Mouse (Mus musculus): Measurements from ENCODE around the gene Ildr2. TPM values are rescaled to one million over a fixed set of nuclear protein-coding genes. Genes with fewer than 3 reads are reported as not detected.

Gene Ildr2
- total and polyA plus RNA-seq, 2 experiments from 2014 or later, result 7.1 to 31.3 TPM

DNA sequence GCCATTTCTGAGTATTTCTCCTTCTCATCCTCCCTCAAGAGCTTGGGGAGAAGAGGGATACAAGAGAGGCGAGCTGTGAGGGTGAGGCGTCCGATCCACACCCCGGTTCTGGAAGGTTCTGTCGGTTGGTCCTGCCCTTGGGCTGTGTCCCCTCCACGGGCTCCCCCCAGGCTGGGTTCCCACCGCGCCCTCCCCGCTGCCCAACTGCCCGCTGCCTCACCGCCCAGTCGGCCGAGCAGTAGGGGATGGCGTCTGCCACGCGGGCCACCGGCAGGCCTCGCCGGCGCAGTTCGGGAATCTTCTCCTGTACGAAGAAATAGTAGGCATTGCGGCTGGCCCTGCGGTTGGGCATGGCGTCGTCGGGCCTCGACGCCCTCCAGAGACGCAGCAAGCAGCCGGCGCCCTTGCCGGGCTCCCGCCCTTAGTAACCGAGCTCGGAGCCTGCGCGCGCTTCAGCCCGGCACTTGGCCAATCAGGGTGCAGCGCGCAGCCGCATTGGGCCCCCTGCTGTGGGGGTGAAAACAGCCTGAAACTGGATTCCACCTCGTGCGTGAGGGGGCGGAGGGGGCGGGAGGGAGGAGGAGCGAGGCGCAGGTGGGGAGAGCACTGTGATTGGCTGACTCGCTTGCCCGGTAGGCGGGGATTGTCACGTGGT, 15.5 kb upstream of the Ildr2 start, which contains the start of gene Mael:
Mael (minus strand) TSS at position 433 of the 655 bp plus-strand sequence.
- WGBS, result 91% methylated on average over 53 of the region's 53 CpGs
- Histone ChIP-seq H3K27me3 (ENCODE audit: insufficient read depth, low read length) (no peaks in the 10 kb centered on the region), H3K27ac (ENCODE audit: low read depth, low read length) (no peak within 1 kb of the TSS), H3K36me3 (ENCODE audit: insufficient read depth, low read length) (no peaks in the 10 kb centered on the region), H3K4me1 (ENCODE audit: insufficient read depth, low read length) (no peaks in the 10 kb centered on the region), H3K9ac (replicated peaks; ENCODE audit: low read length, poor library complexity, severe bottlenecking) (no peak within 1 kb of the TSS), H3K9me3 (ENCODE audit: low read length) (no peaks in the 10 kb centered on the region), H3K4me2 (ENCODE audit: low read depth, low read length, poor library complexity, severe bottlenecking) (no peak within 1 kb of the TSS), H3K4me3 (ENCODE audit: low read depth, low read length) (no peak within 1 kb of the TSS)
- DNase-seq (ENCODE audit: low spot score) (no peak), ATAC-seq (ENCODE audit: low FRiP score) (no peak)
- TF ChIP-seq CTCF (IDR thresholded peaks at IDR 0.05), result no peak

DNA sequence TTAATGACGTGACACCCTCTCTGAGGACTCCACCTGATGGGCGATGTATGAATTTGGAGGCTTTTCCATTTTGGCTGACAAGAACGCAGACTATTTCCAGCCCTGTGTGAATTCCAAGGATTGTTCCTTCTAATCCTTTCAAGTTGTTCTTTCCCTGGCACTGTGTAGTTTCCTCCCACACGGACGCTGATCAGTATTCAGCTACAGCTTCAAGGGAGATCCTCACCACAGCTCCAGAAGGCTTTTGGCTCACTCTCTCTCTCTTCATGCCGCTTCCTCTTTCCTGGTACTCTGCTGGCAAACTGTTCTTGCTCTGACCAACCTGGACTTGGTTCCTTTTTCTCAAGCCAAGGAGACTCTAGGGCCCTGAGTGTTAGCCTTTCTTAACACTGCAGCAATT, 9.7 kb upstream of the Ildr2 start:
- 46% methylated on average over 6 of the region's 6 CpGs for WGBS
- Histone ChIP-seq H3K27ac (ENCODE audit: low read depth, low read length) (no peak overlapping the region), H3K9me3 (ENCODE audit: low read length) (no peaks in the 10 kb centered on the region), H3K4me2 (ENCODE audit: low read depth, low read length, poor library complexity, severe bottlenecking) (no peak overlapping the region), H3K4me1 (ENCODE audit: insufficient read depth, low read length) (no peaks in the 10 kb centered on the region), H3K4me3 (ENCODE audit: low read depth, low read length) (no peak overlapping the region), H3K9ac (replicated peaks; ENCODE audit: low read length, poor library complexity, severe bottlenecking) (no peak overlapping the region), H3K36me3 (ENCODE audit: insufficient read depth, low read length) (no peaks in the 10 kb centered on the region), H3K27me3 (ENCODE audit: insufficient read depth, low read length) (no peaks in the 10 kb centered on the region)
- ATAC-seq (ENCODE audit: low FRiP score), result peak; percentile 31; the same call in 1 of the 2 replicates
- no peak for TF ChIP-seq CTCF (IDR thresholded peaks at IDR 0.05)
- DNase-seq (ENCODE audit: low spot score), result peak; percentile 51

DNA sequence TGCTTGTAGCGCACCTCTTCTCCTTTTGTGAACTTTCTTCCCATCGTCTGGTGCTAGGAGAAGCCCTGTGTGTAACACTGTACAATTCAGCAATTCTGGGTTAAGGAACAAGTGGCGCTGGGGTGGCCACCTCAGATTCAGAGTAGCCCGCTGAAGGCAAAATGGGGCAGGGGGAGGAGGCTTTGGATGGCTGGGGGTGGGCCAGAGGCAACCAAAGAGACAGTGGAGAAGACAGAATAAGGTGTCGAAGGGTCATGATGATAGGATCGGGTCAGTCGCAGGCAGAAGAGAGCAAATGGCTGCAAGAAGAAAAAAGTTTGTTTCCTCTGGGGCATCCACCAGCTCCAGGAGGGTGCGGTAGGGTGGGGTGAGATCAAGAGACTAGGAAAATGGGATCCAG, 1.2 kb downstream of the Ildr2 start:
- Histone ChIP-seq H3K27me3 (ENCODE audit: insufficient read depth, low read length) (no peaks in the 10 kb centered on the region), H3K9ac (replicated peaks; ENCODE audit: low read length, poor library complexity, severe bottlenecking) (peak overlapping the region; percentile 47), H3K27ac (ENCODE audit: low read depth, low read length) (no peak overlapping the region), H3K36me3 (ENCODE audit: insufficient read depth, low read length) (no peaks in the 10 kb centered on the region), H3K9me3 (ENCODE audit: low read length) (no peaks in the 10 kb centered on the region), H3K4me2 (ENCODE audit: low read depth, low read length, poor library complexity, severe bottlenecking) (peak overlapping the region; percentile 88), H3K4me1 (ENCODE audit: insufficient read depth, low read length) (peaks cover 12% of the 10 kb centered on the region; the same call in 1 of the 2 replicates), H3K4me3 (ENCODE audit: low read depth, low read length) (peak overlapping the region; percentile 60)
- no peak for ATAC-seq (ENCODE audit: low FRiP score)
- DNase-seq (ENCODE audit: low spot score), result no peak
- TF ChIP-seq CTCF (IDR thresholded peaks at IDR 0.05), result no peak
- 15% methylated on average over 8 of the region's 8 CpGs for WGBS

DNA sequence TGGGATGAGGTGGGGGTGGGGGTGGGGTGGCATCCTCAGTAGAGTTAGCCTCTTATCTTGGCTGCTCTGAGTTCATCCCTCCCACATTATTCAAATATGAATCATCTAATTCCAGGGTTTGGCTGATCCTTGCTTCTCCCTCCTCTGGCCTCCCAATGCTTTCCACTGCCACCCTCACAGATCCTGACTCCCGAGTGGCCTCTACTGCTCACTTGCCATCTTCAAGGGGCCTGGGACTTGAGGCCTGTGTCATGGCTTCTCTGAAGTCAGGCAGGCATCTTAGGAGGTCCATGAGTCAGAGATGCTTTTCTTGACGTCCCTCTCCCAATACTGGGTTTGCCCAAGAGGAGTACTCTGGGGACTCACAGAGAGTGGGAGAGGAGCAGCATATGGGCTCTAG, 1.7 kb downstream of the Ildr2 start:
- Histone ChIP-seq H3K27ac (ENCODE audit: low read depth, low read length) (peak overlapping the region; percentile 47; the same call in 1 of the 2 replicates), H3K9ac (replicated peaks; ENCODE audit: low read length, poor library complexity, severe bottlenecking) (0 out of 2 replicates have a peak overlapping the region, but pooled peaks have one; percentile 56), H3K27me3 (ENCODE audit: insufficient read depth, low read length) (no peaks in the 10 kb centered on the region), H3K4me3 (ENCODE audit: low read depth, low read length) (peak overlapping the region; percentile 60), H3K9me3 (ENCODE audit: low read length) (no peaks in the 10 kb centered on the region), H3K36me3 (ENCODE audit: insufficient read depth, low read length) (no peaks in the 10 kb centered on the region), H3K4me2 (ENCODE audit: low read depth, low read length, poor library complexity, severe bottlenecking) (peak overlapping the region; percentile 88), H3K4me1 (ENCODE audit: insufficient read depth, low read length) (peaks cover 12% of the 10 kb centered on the region; the same call in 1 of the 2 replicates)
- DNase-seq (ENCODE audit: low spot score) (no peak), ATAC-seq (ENCODE audit: low FRiP score) (no peak)
- TF ChIP-seq CTCF (IDR thresholded peaks at IDR 0.05), result no peak
- 12% methylated on average over 2 of the region's 2 CpGs for WGBS

DNA sequence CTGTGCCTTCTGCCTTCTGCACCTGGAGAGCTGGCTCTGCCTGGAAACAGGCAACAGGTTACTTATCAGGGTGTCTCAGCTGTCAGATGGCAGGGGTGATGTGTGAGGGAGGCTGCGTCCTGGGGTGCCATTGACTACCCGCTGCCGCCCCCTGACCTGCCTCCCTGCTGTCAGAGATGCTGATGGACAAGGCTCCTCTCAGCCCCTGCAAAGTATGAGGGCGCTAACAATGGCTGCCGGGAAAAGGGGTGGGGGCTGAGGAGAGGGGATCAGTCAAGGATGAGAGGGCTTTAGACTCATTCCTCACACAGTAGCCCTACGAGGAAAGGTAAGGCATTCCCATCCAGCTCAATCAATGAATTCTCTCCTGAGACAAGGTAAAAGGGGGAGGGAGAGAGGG, 2.4 kb downstream of the Ildr2 start:
- no peaks in the 10 kb centered on the region for H3K9me3 ChIP-seq (ENCODE audit: low read length)
- DNase-seq (ENCODE audit: low spot score), result no peak
- ATAC-seq (ENCODE audit: low FRiP score), result peak; percentile 74
- H3K36me3 ChIP-seq (ENCODE audit: insufficient read depth, low read length), result no peaks in the 10 kb centered on the region
- peak overlapping the region; percentile 47 for H3K27ac ChIP-seq (ENCODE audit: low read depth, low read length)
- peak overlapping the region; percentile 88 for H3K4me2 ChIP-seq (ENCODE audit: low read depth, low read length, poor library complexity, severe bottlenecking)
- peak overlapping the region; percentile 56 for H3K9ac ChIP-seq (replicated peaks; ENCODE audit: low read length, poor library complexity, severe bottlenecking)
- 2% methylated on average over 6 of the region's 6 CpGs for WGBS
- peak overlapping the region; percentile 60 for H3K4me3 ChIP-seq (ENCODE audit: low read depth, low read length)
- no peaks in the 10 kb centered on the region for H3K27me3 ChIP-seq (ENCODE audit: insufficient read depth, low read length)
- no peak for TF ChIP-seq CTCF (IDR thresholded peaks at IDR 0.05)
- peaks cover 12% of the 10 kb centered on the region; the same call in 1 of the 2 replicates for H3K4me1 ChIP-seq (ENCODE audit: insufficient read depth, low read length)

DNA sequence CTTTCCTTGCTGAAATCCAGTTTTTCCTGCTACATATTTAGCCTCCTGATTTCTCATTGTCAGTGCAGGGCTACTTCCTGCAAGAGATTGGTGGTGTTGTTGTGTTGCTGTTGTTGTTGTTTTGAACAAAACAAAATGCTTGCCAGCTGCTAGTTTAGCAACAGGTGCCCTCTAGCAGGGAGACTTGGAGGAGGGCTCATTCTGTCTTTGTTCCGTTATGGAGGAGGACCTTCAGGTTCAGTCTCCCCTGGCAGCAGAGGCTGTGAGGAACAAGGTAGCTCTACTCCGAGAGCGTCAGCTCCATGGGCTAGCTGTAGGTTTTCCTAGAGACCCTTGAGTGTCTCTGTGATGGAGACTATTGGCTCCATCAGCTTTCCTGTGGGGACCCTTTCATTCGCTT, 3.0 kb downstream of the Ildr2 start:
- ATAC-seq (ENCODE audit: low FRiP score) (no peak), DNase-seq (ENCODE audit: low spot score) (no peak)
- no peak for TF ChIP-seq CTCF (IDR thresholded peaks at IDR 0.05)
- Histone ChIP-seq H3K9me3 (ENCODE audit: low read length) (no peaks in the 10 kb centered on the region), H3K27ac (ENCODE audit: low read depth, low read length) (peak overlapping the region; percentile 47; the same call in 1 of the 2 replicates), H3K9ac (replicated peaks; ENCODE audit: low read length, poor library complexity, severe bottlenecking) (peak overlapping the region; percentile 56), H3K4me2 (ENCODE audit: low read depth, low read length, poor library complexity, severe bottlenecking) (peak overlapping the region; percentile 88), H3K4me1 (ENCODE audit: insufficient read depth, low read length) (peaks cover 12% of the 10 kb centered on the region; the same call in 1 of the 2 replicates), H3K4me3 (ENCODE audit: low read depth, low read length) (peak overlapping the region; percentile 60), H3K27me3 (ENCODE audit: insufficient read depth, low read length) (no peaks in the 10 kb centered on the region), H3K36me3 (ENCODE audit: insufficient read depth, low read length) (no peaks in the 10 kb centered on the region)
- WGBS, result 40% methylated on average over 4 of the region's 4 CpGs
